ENCODE assay signal across 8 mouse cellular contexts in genomic region chr14:20735052-20735451, GRCm38 (mm10). TPM values are rescaled to one million over a fixed set of nuclear protein-coding genes. Genes with fewer than 3 reads are reported as not detected.
DNase-seq lines count a peak whose midpoint lies in the region; ATAC-seq and TF ChIP-seq lines count a peak whose summit lies in the region.

No protein-coding gene starts in this region.

- no peaks in the 10 kb centered on the region for H3K9me3 ChIP-seq in forebrain, embryonic 13.5 days (replicated peaks)
- no peaks in the 10 kb centered on the region for H3K9me3 ChIP-seq in forebrain, embryonic 16.5 days (ENCODE audit: control insufficient read depth, low read length)
- H3K9me3 ChIP-seq in lung, embryonic 15.5 days = no peaks in the 10 kb centered on the region
- H3K9me3 ChIP-seq in intestine, embryonic 14.5 days (ENCODE audit: control insufficient read depth, low read length) = no peaks in the 10 kb centered on the region

- H3K27ac ChIP-seq in forebrain, embryonic 13.5 days = no peak overlapping the region
- H3K27ac ChIP-seq in forebrain, embryonic 16.5 days (ENCODE audit: low read length) = no peak overlapping the region
- H3K27ac ChIP-seq in lung, embryonic 15.5 days = peak overlapping the region; percentile 95; the same call in 1 of the 2 replicates
- H3K27ac ChIP-seq in intestine, embryonic 14.5 days (ENCODE audit: low read depth) = peak overlapping the region; percentile 94

- no peaks in the 10 kb centered on the region for H3K27me3 ChIP-seq in forebrain, embryonic 13.5 days
- no peaks in the 10 kb centered on the region for H3K27me3 ChIP-seq in forebrain, embryonic 16.5 days (replicated peaks; ENCODE audit: control insufficient read depth, insufficient read depth, low read length)
- H3K27me3 ChIP-seq in lung, embryonic 15.5 days = no peaks in the 10 kb centered on the region
- no peaks in the 10 kb centered on the region for H3K27me3 ChIP-seq in intestine, embryonic 14.5 days (replicated peaks; ENCODE audit: control insufficient read depth, insufficient read depth, low read length)
- H3K27me3 ChIP-seq in myocyte (ENCODE audit: control insufficient read depth, insufficient read depth, insufficient read length) = no peaks in the 10 kb centered on the region

- DNase-seq in lung, postnatal 14 days = no peak
- DNase-seq in intestine, embryonic 14.5 days (ENCODE audit: low spot score) = no peak
- no peak for DNase-seq in embryo, embryonic 11 days
- DNase-seq in cerebellum, adult 8-10 months = no peak

- WGBS in forebrain, embryonic 13.5 days = 76% methylated on average over 2 of the region's 2 CpGs
- WGBS in forebrain, embryonic 16.5 days = 74% methylated on average over 2 of the region's 2 CpGs
- 48% methylated on average over 2 of the region's 2 CpGs for WGBS in lung, embryonic 15.5 days
- 64% methylated on average over 2 of the region's 2 CpGs for WGBS in intestine, embryonic 14.5 days

- H3K4me1 ChIP-seq in forebrain, embryonic 13.5 days = peaks cover 16% of the 10 kb centered on the region
- peaks cover 9% of the 10 kb centered on the region for H3K4me1 ChIP-seq in forebrain, embryonic 16.5 days (replicated peaks; ENCODE audit: control insufficient read depth, insufficient read depth, low read length)
- H3K4me1 ChIP-seq in lung, embryonic 15.5 days = peaks cover 23% of the 10 kb centered on the region
- peaks cover 20% of the 10 kb centered on the region for H3K4me1 ChIP-seq in intestine, embryonic 14.5 days (replicated peaks; ENCODE audit: control insufficient read depth, insufficient read depth, low read length)

- no peaks in the 10 kb centered on the region for H3K79me2 ChIP-seq in myocyte (ENCODE audit: control insufficient read depth, insufficient read depth)

- H3K36me3 ChIP-seq in forebrain, embryonic 13.5 days (ENCODE audit: poor library complexity, severe bottlenecking) = peaks cover 65% of the 10 kb centered on the region
- peaks cover under 1% of the 10 kb centered on the region; the same call in 1 of the 2 replicates for H3K36me3 ChIP-seq in forebrain, embryonic 16.5 days (ENCODE audit: control insufficient read depth, insufficient read depth)
- H3K36me3 ChIP-seq in lung, embryonic 15.5 days = peaks cover 29% of the 10 kb centered on the region
- H3K36me3 ChIP-seq in intestine, embryonic 14.5 days (ENCODE audit: control insufficient read depth, insufficient read depth, low read length) = peaks cover 55% of the 10 kb centered on the region
- H3K36me3 ChIP-seq in myocyte (ENCODE audit: control insufficient read depth, insufficient read depth) = peaks cover 19% of the 10 kb centered on the region

- H3ac ChIP-seq in myocyte (ENCODE audit: control insufficient read depth, insufficient read length) = no peak overlapping the region

- H3K4me2 ChIP-seq in forebrain, embryonic 13.5 days = peak overlapping the region; percentile 90
- no peak overlapping the region; the same call in 1 of the 2 replicates for H3K4me2 ChIP-seq in forebrain, embryonic 16.5 days (ENCODE audit: low read length)
- H3K4me2 ChIP-seq in lung, embryonic 15.5 days = no peak overlapping the region
- peak overlapping the region; percentile 86 for H3K4me2 ChIP-seq in intestine, embryonic 14.5 days (ENCODE audit: low read length)
- H3K4me2 ChIP-seq in myocyte (ENCODE audit: low read depth) = peak overlapping the region; percentile 61

- no peak for ATAC-seq in forebrain, embryonic 13.5 days
- ATAC-seq in forebrain, embryonic 16.5 days = no peak
- ATAC-seq in lung, embryonic 15.5 days (ENCODE audit: borderline replicate concordance, extremely low read depth, low FRiP score, low TSS enrichment) = no peak
- ATAC-seq in intestine, embryonic 14.5 days (replicated peaks; ENCODE audit: low FRiP score, low TSS enrichment, low read depth) = no peak

- no peak for TF ChIP-seq POLR2A in myocyte (IDR thresholded peaks at IDR 0.05; ENCODE audit: insufficient read length, low read depth)

- no peak overlapping the region; the same call in 1 of the 2 replicates for H3K4me3 ChIP-seq in forebrain, embryonic 13.5 days
- H3K4me3 ChIP-seq in forebrain, embryonic 16.5 days (replicated peaks; ENCODE audit: low read length) = no peak overlapping the region
- H3K4me3 ChIP-seq in lung, embryonic 15.5 days = no peak overlapping the region
- peak overlapping the region; percentile 73; the same call in 1 of the 2 replicates for H3K4me3 ChIP-seq in intestine, embryonic 14.5 days (ENCODE audit: low read depth, low read length)
- peak overlapping the region; percentile 56 for H3K4me3 ChIP-seq in myocyte

- H3K9ac ChIP-seq in forebrain, embryonic 13.5 days = no peak overlapping the region
- H3K9ac ChIP-seq in forebrain, embryonic 16.5 days (replicated peaks; ENCODE audit: low read depth, low read length) = no peak overlapping the region
- 0 out of 2 replicates have a peak overlapping the region, but pooled peaks have one; percentile 32 for H3K9ac ChIP-seq in lung, embryonic 15.5 days
- no peak overlapping the region; the same call in 1 of the 2 replicates for H3K9ac ChIP-seq in intestine, embryonic 14.5 days (ENCODE audit: low read length)

TF ChIP-seq in myocyte, 11 proteins besides CTCF, POLR2A, EP300 and RAD21:
- no peak for TF ChIP-seq REST (IDR thresholded peaks at IDR 0.05; ENCODE audit: insufficient read depth, insufficient read length)
- no peak for TF ChIP-seq MAX (IDR thresholded peaks at IDR 0.05; ENCODE audit: low read depth)
- TF ChIP-seq CEBPB (IDR thresholded peaks at IDR 0.05; ENCODE audit: insufficient read depth, poor library complexity, severe bottlenecking) = no peak
- TF ChIP-seq E2F4 (IDR thresholded peaks at IDR 0.05; ENCODE audit: insufficient read depth) = no peak
- no peak for TF ChIP-seq MYOD1 (IDR thresholded peaks at IDR 0.05; ENCODE audit: control insufficient read depth in 1 of 3, insufficient read length in 2 of 3, low read depth in 2 of 3)
- no peak for TF ChIP-seq TCF3 (IDR thresholded peaks at IDR 0.05; ENCODE audit: insufficient read length, low read depth)
- no peak for TF ChIP-seq USF1 (IDR thresholded peaks at IDR 0.05; ENCODE audit: low read depth)
- TF ChIP-seq MYOG (IDR thresholded peaks at IDR 0.05; ENCODE audit: control insufficient read depth in 1 of 3, insufficient read depth in 1 of 3, insufficient read length in 2 of 3, low read depth in 2 of 3) = no peak
- no peak for TF ChIP-seq TCF12 (IDR thresholded peaks at IDR 0.05; ENCODE audit: insufficient read depth, poor library complexity, severe bottlenecking)
- no peak for TF ChIP-seq POLR2AphosphoS2 (IDR thresholded peaks at IDR 0.05; ENCODE audit: insufficient read length, low read depth)
- no peak for TF ChIP-seq SRF (IDR thresholded peaks at IDR 0.05; ENCODE audit: control insufficient read depth, insufficient read length, low read depth)

RNA-seq across cellular contexts. Expression of gene Ndst2, which starts 0.7 kb away (rescaled TPM):
- polyA plus RNA-seq in forebrain, embryonic 13.5 days (2015; fragmentation: Nextera tagmentation; extraction: Ambion mirVana) = 14.0 and 18.3 TPM in 2 replicates
- 15.7 and 16.7 TPM in 2 replicates for polyA plus RNA-seq in forebrain, embryonic 16.5 days (2015; fragmentation: Nextera tagmentation; extraction: Ambion mirVana)
- polyA plus RNA-seq in lung, embryonic 15.5 days (2015; fragmentation: Nextera tagmentation; extraction: Ambion mirVana) = 26.0 and 26.9 TPM in 2 replicates
- 29.2 and 29.6 TPM in 2 replicates for polyA plus RNA-seq in intestine, embryonic 14.5 days (2014; fragmentation: Nextera tagmentation; extraction: Ambion mirVana)
- 11.9 TPM for polyA plus RNA-seq in myocyte (2012; fragmentation: generic; extraction: Trizol)

RNA-seq across cellular contexts. Expression of gene Zswim8, which starts 27.7 kb away (rescaled TPM):
- polyA plus RNA-seq in forebrain, embryonic 13.5 days (2015; fragmentation: Nextera tagmentation; extraction: Ambion mirVana) = 40.8 and 44.2 TPM in 2 replicates
- polyA plus RNA-seq in forebrain, embryonic 16.5 days (2015; fragmentation: Nextera tagmentation; extraction: Ambion mirVana) = 44.4 and 55.9 TPM in 2 replicates
- 29.4 and 30.7 TPM in 2 replicates for polyA plus RNA-seq in lung, embryonic 15.5 days (2015; fragmentation: Nextera tagmentation; extraction: Ambion mirVana)
- polyA plus RNA-seq in intestine, embryonic 14.5 days (2014; fragmentation: Nextera tagmentation; extraction: Ambion mirVana) = 30.3 and 35.9 TPM in 2 replicates
- 74.9 TPM for polyA plus RNA-seq in myocyte (2012; fragmentation: generic; extraction: Trizol)

RNA-seq across cellular contexts. Expression of gene Chchd1, which starts 32.2 kb away (rescaled TPM):
- polyA plus RNA-seq in forebrain, embryonic 13.5 days (2015; fragmentation: Nextera tagmentation; extraction: Ambion mirVana) = 235 and 281 TPM in 2 replicates
- 175 and 187 TPM in 2 replicates for polyA plus RNA-seq in forebrain, embryonic 16.5 days (2015; fragmentation: Nextera tagmentation; extraction: Ambion mirVana)
- polyA plus RNA-seq in lung, embryonic 15.5 days (2015; fragmentation: Nextera tagmentation; extraction: Ambion mirVana) = 189 and 191 TPM in 2 replicates
- polyA plus RNA-seq in intestine, embryonic 14.5 days (2014; fragmentation: Nextera tagmentation; extraction: Ambion mirVana) = 231 and 234 TPM in 2 replicates
- 111 TPM for polyA plus RNA-seq in myocyte (2012; fragmentation: generic; extraction: Trizol)

RNA-seq across cellular contexts. Expression of gene Fut11, which starts 40.3 kb away (rescaled TPM):
- 18.9 and 19.9 TPM in 2 replicates for polyA plus RNA-seq in forebrain, embryonic 13.5 days (2015; fragmentation: Nextera tagmentation; extraction: Ambion mirVana)
- 21.6 and 23.3 TPM in 2 replicates for polyA plus RNA-seq in forebrain, embryonic 16.5 days (2015; fragmentation: Nextera tagmentation; extraction: Ambion mirVana)
- 33.6 and 34.0 TPM in 2 replicates for polyA plus RNA-seq in lung, embryonic 15.5 days (2015; fragmentation: Nextera tagmentation; extraction: Ambion mirVana)
- polyA plus RNA-seq in intestine, embryonic 14.5 days (2014; fragmentation: Nextera tagmentation; extraction: Ambion mirVana) = 19.6 and 20.0 TPM in 2 replicates
- 7.2 TPM for polyA plus RNA-seq in myocyte (2012; fragmentation: generic; extraction: Trizol)

RNA-seq across cellular contexts. Expression of gene Camk2g, which starts 58.8 kb away (rescaled TPM):
- polyA plus RNA-seq in forebrain, embryonic 13.5 days (2015; fragmentation: Nextera tagmentation; extraction: Ambion mirVana) = 60.7 and 81.8 TPM in 2 replicates
- polyA plus RNA-seq in forebrain, embryonic 16.5 days (2015; fragmentation: Nextera tagmentation; extraction: Ambion mirVana) = 123 and 127 TPM in 2 replicates
- 40.8 and 41.2 TPM in 2 replicates for polyA plus RNA-seq in lung, embryonic 15.5 days (2015; fragmentation: Nextera tagmentation; extraction: Ambion mirVana)
- polyA plus RNA-seq in intestine, embryonic 14.5 days (2014; fragmentation: Nextera tagmentation; extraction: Ambion mirVana) = 47.6 and 53.3 TPM in 2 replicates
- 57.2 TPM for polyA plus RNA-seq in myocyte (2012; fragmentation: generic; extraction: Trizol)

Comparison
In these comparisons a context has a peak if more than half of its experiments do, and no peak if none do; other contexts are left out.
1. H3K4me2 ChIP-seq: peak in forebrain, embryonic 13.5 days (single experiment), intestine, embryonic 14.5 days (single experiment) and myocyte (single experiment); none in forebrain, embryonic 16.5 days (single experiment) and lung, embryonic 15.5 days (single experiment).
2. H3K27ac ChIP-seq: peak in lung, embryonic 15.5 days (single experiment) and intestine, embryonic 14.5 days (single experiment); none in forebrain, embryonic 13.5 days (single experiment) and forebrain, embryonic 16.5 days (single experiment).
3. H3K4me3 ChIP-seq: peak in intestine, embryonic 14.5 days (single experiment) and myocyte (single experiment); none in forebrain, embryonic 13.5 days (single experiment), forebrain, embryonic 16.5 days (single experiment) and lung, embryonic 15.5 days (single experiment).